Mouse (Mus musculus) frontal cortex, postnatal 14 days (tissue): ENCODE measurements at regions not wholly inside any gene's neighbourhood (a gene's known extent, or its start where the extent isn't known, plus 50 kb on each side); places are given as distances from the start of the nearest gene placed in this dataset.

Source experiments
- DNase-seq, 2 experiments: peaks; one replicate each; pipeline ENCODE4 v3.0.0; 2022; ENCODE audit warnings: low spot score in 2 of 2

DNA sequence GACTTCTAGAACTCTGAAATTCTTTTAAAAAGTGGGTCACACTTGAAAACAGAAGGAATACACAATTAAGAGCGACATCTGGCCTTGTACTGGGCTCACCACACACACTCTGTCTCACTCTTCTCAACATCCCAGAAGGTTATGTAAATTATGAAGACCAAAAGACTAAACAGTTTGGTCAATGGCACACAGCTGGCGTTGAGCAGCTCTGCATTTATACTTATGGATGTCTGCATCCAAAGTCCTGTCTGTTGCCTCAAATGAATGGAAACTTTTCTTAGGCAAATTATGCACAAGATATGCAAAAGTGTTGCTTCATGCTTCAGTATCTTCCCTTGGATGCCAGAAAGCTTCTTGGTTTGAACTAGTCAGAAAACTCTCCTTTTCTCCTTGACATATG, 323.5 kb downstream of the Ppp3ca start:
- no peak for DNase-seq

DNA sequence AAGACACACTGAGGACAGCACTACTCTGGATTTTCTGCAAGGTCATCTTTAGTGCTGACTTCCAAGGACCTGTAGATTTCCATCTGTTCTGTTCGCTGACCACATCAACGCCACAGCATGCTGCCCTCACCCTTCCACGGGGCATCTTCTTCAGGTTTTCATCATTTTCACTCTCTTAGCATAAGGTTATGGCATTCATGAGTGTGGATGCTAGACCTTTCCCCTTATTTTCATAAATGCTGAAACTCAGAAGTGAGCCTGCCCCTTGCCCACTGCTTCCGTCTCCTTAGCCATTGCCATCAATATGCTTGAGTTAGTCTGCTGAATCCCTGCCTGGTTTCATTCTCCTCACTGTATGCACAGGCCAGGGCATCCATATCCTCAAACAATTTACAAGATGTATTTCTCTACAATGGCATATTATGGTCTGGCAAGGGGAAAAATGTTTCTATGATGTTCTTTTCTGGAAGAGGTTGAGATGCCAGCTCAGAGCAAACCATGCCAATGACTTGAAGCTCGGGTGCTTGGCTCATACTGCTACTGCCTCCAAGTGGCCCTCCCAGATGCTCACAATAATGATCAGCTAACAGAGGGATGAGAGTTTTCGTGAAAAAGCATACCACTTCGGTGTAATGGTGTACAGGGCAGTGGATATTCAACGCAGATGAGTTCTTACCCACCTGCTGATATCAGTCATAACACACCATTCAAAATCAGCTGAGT, 324.6 kb downstream of the Ppp3ca start:
- no peak for DNase-seq

DNA sequence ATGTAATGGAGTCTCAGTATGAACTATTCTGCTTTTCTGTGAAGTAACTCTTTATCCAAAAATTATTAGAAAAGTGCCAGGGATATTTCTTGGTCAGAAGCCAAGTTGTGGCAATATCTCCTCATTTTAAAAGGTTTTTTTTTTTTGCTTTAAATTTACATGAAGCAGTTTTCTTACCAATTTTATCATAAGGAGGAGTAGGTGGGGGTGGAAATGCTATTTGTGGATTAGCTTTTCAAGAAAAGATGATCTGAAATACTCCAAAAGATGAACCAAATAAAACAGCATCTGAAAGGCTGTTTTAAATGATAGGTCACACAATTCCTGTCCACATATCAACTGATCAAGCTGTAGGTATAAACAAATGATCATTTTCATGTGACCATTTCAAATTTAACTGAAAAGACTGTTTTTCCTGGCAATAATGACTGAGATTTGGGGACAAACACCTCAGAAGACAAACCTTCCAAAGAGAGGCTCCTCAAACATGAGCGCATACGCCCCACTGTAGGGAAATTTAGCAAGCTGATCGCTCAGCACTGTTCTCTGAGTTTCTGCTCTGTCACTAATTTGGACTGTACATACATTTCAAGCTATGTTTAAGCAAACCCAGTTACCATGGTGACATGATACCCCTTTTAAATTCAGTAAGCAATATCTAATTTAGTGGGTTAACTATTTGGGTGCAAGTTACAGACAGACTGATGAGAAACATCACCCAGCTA, 325.8 kb downstream of the Ppp3ca start:
- DNase-seq: no peak

DNA sequence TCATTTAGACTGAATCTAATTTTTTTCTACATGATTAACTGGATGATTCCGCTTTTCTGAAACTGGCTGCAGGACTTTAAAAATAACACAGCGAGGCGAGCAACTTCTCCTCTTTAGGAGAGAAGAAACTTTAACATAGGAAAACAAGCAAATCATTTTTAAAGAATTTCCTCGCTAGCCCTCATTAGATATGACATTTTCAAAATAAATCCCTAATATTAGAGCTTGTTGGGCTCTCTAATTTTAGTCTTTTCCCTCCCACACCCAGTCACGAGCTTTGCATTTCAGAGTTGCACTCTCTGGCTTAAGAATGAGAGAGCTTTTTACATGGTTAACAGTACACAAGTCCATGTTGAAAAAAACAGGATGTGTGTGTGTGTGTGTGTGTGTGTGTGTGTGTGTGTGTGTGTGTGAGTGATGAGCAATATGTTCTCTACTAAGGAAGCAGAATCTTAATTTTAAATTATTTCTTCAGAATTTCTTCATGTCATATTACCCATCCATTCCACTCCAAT, 326.5 kb downstream of the Ppp3ca start:
- no peak for DNase-seq

DNA sequence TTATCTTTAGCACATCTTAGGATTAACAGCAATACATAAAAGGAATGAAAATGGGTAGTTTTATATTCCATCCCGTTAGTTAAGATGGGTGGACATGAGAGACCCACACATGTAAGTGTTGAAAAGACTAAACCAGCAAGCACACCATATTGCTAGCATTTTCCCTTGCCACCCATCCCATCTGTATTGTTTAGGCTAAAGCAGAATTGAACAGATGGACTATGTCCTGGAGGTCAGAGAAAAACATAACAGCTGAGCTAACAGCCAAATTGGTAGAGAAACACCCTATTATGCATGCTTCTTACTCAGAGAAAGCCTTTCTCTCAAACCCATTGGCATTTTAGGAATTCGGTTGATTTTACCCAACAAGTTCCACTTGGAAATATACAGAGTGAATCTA, 329.3 kb upstream of the Emcn start:
- DNase-seq: no peak

DNA sequence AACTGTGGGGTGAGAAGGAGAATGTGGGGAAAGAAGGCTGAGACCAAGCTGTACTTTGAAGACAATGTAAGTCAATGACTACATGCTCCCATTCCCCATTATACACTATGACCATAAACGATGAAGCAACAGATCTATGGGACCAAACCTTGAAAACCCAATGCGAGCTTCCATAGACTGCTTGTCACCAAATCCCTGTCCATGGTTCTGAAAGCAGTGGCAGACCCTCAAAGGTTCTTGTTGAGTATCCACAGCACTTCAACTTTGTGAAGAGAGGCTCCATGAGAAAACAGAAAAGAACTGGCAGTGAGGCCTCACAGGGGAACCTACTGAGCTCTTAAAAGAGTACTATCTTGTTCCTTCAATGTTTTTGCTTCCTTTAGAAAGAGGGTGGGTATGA, 326.2 kb upstream of the Emcn start:
- DNase-seq: no peak

DNA sequence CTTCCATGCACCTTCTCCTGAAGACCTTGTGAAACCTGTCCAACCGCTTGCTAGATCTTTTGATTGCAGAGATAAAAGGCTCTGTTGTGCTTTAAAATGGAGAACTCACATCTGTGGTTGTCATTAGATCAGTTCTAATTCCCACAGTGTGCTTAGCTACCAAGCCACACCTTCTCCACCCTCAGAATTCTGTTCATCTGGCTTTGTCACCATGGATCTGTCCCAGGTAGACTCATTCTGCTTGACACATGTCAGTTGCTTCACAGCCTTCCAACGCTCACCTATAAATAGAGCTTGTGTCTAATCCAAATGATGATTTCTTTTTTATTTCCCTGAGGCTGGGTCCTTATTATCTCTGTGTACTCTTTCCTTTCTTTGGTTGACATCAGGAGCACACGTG, 325.7 kb upstream of the Emcn start:
- DNase-seq: no peak

DNA sequence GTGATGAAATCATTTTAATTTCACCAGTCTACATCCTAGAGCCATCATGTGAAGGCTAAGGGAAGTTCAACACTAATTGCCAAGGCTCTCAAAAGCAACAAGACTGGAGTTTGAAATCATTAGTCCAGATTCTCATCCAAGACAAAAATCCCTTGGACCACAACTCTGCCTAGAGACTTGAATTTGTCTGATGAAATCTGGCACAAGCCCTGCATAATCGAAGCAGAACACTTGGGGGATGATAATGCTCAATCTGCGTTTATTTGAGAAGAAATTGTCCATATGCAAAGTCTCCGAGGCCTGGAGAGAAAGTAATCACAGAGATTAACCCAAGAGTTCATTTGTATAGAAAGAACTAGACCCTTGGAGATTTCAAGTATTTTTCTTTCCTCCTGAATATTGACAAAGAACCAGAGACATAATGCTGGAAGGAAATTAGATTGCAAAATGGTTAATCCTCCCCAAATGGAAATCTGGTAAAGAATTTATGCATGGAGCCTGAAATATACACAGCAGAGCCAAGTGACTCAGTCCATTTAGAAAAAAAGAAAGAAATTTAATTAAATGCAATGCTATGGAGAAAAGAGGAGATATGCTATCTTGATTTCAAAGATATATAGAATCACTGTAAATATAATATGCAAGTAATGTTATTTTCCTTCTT, 320.8 kb upstream of the Emcn start:
- DNase-seq: no peak

DNA sequence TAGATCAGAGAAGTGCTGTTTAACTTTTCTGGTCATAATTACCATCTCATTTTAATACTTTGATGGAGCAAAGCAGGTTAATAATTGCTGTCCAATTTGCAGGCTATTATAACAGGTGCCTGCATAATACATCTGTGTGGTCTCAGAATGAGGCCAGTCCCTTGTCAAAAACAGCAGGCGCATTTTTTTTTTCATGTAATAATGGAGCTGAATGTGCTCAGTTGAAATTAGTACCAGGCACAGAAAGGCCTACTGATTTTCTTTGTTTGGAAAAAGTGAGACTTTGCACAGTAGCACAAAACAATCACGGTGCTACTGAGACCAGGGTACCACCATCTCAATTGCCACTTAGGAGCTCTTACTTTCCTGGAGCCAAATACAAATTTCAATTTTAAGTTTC, 311.3 kb upstream of the Emcn start:
- no peak for DNase-seq

DNA sequence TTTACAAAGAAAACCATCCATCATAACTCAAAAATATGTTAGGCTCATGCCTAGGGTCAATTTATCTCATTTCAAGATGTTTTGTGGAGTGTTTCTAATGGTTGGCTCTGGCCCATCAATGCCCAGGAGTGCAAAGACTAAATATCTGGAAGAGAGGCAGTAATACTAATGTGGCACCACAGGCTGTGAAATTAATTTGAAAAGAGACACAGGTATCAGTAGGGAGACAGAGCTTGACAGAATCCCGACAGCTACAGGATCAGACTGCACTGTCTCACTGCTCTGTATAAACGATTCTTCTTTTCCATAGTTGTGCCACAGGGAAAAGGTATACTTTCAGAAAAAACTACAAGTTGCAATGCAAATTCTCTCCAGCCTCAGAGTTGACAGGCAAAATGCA, 308.1 kb upstream of the Emcn start:
- no peak for DNase-seq

DNA sequence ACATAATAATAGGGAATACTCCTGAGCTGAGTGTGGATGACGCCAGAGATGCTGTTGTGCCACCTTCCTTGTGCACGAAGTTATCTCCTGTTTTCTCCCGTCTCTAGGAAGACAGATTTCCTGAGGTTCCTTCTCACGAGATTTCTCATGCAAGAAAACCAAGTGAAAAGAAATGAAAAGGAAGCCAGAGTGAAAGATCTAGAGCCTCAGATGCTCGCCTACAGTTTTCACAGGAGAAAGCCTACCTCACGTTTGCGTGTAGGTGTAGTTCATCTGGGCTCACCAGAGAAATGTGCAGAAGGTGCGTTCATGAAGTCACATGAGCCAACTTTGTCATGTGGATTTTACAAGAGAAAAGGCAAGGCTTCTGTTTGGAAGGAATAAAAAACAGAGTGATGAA, 301.2 kb upstream of the Emcn start:
- DNase-seq: no peak

DNA sequence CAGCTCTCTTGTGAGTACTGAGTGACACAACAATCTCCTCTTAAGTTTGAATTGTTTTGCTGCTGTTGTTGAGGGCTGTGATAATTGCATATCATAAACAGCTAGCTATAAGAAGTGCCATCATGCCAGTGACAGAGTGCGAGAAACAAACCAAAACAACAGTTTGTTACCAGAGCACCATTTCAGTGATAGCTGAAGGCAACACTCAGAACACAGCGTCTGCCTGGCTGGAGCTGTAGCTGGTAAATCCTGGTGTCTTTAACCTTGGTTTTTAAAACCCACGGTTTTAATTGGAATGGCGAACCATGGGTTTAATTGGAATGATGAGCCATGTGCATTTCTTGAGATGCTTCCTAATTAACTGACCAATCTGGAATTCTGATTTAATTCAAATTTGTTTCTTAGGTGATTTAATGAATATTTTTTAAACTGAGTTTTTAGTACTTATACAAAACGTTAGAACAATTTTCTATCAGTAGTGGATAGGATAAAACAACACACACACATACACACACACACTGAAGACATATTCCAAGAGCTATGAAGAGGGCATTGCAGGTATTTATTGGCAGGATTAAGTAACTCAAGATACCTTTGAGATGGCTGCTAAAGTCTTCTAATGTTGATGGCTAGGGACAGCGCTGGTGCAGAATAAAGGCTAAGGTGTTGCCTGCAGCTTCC, 284.2 kb upstream of the Emcn start:
- no peak for DNase-seq

DNA sequence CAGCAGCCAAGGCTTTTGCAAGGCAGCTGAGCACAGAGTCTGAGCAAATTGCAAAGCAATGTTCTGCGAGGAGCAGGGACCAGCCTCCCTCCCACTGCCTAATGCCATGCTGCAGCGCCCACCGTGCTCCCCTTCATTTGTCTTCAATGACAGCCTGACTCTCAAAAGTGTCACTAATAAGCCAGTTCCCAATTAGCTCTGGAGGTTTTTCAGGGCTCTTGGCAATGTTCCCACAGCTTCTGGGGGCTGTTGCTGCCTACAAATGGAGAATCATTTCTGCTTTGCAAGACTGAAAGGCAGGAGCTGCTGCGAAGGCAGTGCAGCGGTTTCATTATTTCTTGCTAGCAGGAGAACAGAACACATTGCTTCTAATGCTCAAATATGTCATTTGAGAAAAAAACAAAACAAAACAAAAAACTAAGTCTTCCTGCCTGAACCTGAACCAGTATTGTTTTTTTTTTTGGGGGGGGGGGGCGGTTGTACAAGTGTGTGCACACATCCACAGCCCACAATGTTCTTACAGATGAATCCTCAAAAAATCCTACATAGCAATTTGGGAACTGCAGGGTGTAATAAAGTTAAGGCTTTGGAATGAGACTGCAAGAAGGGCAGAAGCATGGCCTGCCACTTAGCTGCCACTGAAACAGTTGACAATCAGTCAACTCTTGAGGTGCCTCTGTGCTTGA, 283.5 kb upstream of the Emcn start:
- peak; percentile 75 to 81 for DNase-seq

DNA sequence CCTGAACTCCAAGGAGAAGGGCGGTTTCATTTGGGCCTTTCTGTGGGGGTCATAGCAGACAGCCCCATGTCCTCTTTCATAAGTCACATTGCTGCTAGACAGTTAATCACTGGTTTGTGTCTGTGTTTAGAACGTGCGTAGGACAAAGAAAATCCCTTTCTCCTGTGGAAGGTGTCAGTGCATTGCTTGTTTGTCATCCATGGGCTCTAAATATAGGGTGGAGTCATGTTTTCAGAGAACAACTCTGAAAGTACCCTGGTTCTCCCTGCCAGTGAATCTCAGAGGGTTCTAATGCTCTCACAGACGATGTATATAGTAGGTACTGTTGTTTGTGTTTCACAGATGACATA, 283.0 kb upstream of the Emcn start:
- no peak for DNase-seq

DNA sequence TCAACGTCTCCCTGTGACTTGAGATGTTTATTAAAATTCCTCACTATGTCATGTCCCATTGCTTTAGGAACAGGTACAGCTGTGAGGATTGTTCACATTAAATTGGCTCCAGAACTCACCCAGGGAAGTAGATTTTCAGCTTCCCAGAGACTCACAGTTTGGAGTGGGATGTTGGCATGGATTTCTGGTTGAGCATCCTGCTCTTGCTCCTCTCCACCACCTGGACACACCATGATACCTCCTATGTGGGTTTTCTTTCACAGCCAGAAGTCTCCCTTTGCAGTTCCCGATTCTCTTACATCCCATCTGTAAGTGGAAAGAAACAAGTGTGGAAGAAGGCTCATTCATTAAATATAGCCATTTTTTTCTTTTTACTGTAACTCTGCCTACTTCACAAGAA, 278.8 kb upstream of the Emcn start:
- DNase-seq: no peak

DNA sequence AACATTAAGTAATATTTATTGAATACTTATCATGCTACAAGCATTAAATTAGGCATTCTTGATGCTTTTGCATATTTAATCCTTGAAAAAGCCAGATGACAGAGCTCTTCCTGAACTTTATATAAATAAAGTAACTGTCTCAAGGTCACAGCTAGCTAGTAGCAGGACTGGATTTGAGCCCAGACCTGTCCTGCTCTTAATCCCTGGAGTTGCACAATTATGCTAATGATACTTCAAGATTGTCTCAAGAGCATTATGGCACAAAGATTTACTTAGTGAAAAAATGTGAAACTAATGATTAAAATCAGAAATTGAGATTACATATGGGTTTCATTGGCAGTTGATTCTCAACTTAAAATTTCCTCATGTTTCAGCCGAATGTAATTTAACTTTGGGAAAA, 273.5 kb upstream of the Emcn start:
- no peak for DNase-seq

DNA sequence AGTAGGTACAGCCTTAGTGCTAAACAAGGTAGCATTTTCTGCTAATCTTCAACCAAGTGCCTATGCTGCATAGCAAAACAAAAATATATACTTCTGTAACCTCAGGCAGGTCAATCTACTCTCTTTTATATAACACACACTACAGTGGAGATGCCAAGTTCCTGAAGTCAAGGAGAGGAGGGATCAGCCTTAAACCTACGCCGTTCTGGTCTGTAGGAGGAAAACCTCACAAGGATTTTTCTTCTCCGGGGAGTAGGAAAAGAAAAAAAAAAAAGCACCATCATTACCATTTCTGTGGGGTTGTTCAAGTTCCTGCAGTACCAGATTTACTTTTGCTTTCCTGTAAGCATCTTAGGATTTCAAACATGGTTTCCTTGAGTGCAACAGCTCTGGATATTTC, 271.5 kb upstream of the Emcn start:
- no peak for DNase-seq

DNA sequence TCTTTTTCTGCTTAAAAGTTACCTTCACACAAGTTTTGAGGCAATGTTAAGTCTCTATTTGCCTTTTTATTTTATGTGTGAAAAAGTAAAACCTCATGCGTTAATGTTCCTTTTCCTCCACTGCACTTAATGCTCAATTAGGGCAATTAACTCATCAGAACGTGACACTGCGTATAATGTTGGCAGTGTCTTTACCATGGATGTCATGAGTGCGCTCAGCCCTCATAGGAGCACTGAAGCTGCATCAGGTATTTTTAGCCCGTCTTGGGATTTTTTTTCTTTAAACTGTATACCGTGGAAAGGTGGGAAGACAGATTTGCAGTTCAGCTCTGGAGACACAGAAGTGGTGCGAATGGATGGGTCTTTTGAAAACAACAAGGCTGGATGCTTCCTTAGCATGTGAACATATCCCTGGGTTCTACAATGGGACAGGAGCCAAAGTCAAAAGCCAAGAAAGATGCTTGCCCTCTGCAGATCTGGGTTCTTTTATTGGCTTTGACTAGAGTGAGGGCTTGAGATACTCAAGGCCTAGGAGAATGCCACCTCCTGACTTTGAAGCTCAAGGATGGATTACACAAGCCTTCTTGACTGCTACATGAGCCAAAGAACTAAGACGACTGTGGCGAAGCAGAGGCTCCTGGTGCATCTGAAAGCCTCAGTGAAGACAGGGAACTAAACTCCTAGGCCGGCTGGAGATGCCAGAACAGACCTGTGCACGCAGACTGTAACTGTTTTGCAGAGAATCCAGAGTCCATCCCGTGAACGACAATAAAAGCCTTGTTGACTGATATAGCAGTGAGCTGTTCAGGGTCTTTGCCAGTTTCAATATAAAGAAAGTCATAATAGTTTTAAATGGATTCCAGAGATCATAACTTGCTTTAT, 262.9 kb upstream of the Emcn start:
- no peak for DNase-seq

DNA sequence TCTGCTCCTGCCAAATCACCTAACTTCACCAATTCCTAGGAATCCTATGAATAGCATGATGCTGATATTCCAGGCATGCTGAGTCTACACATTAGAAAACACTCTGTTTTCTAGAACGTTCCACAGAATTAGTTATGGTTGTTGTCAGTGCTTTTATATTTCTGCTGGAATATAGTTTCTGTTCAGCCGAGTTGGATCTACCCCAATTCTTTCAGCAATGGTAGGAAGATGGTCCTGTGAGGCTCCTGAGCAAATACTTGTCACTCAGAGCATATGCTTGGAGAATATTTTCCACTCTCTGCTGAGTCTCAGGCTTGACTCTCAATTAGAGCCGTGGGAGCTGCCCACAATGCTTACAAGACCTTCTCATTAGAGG, 262.3 kb upstream of the Emcn start:
- no peak for DNase-seq

DNA sequence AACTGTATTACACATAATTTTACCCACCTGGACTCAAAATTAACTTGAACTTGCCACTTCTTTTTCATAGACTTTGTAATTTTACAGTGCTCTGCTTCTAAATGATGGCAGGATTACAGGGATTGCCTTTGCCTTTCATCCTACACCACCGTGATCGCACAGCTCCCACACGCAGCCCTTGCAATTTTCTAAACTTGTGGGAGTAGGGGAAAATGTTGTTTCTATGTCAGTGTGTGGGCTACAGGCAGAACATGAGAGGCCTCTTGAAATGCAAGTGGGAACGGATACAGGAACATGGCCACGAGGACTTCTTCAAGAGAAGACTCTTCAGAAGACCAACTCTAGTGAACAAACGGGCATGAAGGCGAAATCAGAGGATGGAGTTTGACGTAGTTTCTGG, 254.0 kb upstream of the Emcn start:
- no peak for DNase-seq
